Mouse (Mus musculus) cerebellum, postnatal 10 days (tissue): Measurements from ENCODE around the gene Elf1.
"Not testable (repeated sequence)": the region's sequence is repeated elsewhere in the genome, so short reads cannot be mapped to it uniquely, and the experiment has no call there.

ENCODE experiments used
- DNase-seq, 2 experiments: peaks; one replicate each; pipeline ENCODE4 v3.0.0; 2021; ENCODE audit warnings: mixed read lengths in 2 of 2

Elf1 gene

DNA sequence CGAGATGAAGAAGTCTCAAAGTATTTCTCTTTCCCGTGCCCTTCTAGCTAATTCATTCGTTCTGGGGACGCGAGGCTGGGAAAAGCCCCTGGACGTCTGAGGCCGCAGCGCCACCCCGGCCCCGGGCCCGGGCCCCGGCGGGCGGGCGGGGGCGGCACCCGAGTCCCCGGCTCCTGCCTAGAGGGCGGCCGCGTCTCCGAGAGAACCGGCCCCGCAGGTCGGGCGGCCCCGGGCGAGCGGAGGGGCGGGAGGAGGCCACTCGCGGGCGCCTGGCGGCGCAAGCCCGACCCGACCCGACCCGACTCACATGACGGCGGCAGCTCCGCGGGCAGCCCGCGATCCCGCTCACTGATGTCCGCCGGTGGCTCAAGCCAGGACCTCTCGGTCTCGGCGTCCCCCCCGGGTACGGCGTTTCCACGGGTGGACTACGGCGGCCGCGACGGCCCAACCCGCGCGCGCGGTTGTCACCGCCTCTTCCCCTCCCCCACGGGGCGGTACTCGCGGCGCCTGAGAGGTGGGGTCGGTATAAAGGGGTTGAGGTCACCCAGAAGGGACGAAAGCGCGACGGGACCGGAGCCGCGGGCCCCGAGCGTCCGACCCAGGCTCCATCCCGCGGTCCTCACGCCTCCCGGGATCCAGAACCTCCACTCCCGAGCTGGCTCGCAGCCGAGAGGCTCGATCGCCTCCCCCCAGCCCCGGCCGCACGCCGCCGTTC, at the start of gene Elf1:
Elf1 (plus strand) TSS at position 571 of the 715 bp plus-strand sequence.
- peak; percentile 99 for DNase-seq

DNA sequence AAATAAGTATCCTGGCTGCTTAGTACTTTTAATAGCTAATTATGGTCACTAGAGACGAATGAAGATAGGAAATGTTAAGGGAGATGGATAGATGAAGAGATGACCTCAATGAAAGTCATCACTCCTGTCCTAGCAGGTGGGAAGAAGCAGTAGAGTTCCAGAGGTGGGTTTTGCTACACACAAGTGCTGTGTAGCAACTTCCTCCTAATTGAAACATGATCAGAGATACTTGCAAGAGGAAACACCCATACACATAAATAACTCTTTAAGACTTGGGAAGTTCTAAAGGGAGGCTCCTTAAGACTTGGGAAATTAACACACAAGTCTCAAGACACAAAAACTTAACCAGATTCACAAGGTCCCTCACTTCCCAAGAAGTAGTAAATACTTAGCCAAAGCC, 46.9 kb upstream of the Elf1 start:
- no peak for DNase-seq

DNA sequence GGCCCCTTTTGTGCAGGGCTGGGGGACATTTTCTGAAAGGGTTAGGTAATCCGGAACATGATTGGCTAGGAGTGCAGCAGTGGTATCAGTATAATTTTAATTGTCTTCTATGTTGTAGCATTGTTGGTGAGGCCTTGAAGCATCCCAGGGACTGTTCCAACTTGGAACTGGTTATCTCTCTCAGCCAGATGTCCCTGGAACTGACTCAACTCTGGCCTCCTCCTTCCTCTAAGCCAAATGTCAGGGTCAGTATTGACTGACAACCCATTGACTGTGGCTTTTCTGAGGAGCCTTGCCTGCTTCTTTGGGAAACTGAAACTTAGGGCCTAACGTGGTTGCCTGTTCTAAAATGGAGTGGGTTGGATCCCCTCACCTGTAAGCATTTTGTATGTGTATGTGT, 40.3 kb upstream of the Elf1 start:
- no peak for DNase-seq

DNA sequence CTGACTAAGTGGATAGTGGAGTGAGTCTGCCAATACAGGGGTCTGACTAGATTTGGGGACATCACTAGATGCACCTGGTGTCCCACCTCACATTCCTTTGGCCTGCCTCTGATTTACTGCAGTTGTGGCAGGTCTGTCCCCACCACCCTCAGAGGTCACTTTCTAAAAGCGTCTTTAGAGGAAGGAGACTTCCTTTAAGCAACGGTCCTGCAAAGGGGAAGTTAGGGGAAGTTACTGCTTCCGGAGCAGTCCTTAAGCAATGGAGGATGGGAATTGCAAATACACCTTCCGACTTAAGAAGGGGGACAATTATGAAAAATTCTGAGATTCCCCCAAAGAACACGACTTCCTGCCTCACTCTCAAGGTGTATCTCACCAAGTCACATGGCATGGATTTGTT, 39.6 kb upstream of the Elf1 start:
- DNase-seq, result no peak

DNA sequence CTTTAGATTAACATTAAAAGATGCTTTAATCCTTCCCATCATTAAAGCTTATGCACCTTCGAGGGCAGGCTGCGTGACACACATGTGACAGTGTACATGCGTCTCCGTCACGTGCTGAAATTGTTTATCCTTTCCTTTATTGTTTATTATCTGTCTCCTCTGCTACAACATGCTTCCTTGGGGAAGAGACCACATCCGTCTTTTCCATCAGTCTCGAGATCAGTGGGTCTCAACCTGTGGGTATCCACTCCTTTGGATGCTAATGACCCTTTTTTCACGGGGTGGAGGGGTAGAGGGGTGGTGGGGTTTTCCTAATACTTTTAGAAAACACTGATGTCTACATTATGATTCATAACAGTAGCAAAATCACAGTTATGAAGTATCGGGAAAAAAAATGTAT, 36.4 kb upstream of the Elf1 start:
- DNase-seq, result no peak

DNA sequence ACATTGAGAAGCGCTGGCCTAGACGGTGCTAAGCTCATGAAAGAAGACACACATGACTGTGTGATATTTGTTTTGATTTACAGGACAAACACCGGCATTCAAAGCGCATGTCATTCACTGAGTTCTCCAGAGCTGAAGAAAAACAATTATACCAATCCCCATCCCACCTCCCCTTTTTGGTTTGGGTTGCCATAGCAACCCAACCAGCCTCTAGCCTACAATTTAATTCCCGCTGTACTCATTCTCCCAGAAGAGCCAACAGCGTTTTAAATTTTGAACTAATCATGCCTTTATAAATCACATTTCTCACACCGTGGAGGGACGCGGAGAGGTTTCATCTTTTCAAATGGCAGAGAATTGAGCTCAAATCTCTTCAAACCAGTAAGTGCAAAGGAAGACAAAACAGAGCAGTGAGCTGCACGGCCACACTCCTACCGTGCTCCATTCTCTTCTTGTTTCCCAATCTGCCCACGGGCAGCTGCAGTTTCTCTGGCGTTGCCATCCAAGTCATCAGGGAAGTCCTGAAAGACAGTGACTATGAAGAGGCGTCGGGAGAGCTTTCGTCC, 35.9 kb upstream of the Elf1 start:
- peak; percentile 58 to 60 for DNase-seq

DNA sequence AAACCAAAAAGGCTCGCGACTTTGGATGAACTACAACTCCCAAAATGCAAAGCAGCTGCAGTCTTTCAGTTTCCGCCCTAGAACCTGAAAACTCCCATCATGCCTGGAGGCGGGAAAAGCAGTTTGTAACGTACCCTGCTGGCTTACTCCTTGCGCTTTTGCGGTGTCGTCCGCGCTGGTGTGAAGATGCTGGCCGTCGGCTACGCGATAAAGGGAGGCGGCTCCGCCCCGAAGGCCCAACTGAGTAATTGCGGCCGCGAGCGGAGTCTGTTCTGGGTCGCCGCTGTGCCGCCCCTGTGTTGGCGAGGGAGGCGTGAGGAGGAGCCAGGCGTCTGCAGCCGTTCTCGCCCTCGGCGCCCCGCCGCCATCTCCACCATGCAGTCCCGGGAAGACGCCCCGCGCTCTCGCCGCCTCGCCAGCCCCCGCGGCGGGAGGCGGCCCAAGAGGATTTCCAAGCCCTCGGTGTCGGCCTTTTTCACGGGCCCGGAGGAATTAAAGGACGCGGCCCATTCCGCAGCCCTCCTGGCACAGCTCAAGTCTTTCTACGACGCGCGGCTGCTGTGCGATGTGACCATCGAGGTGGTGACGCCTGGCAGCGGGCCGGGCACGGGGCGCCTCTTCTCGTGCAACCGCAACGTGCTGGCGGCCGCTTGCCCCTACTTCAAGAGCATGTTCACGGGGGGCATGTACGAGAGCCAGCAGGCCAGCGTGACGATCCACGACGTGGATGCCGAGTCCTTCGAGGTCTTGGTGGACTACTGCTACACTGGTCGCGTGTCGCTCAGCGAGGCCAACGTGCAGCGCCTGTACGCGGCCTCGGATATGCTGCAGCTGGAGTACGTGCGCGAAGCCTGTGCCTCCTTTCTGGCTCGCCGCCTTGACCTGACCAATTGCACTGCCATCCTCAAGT, 29.1 kb upstream of the Elf1 start, which contains the start of gene Kbtbd6:
Kbtbd6 (plus strand) TSS at position 155 of the 910 bp plus-strand sequence.
- peak; percentile 84 to 85 for DNase-seq

DNA sequence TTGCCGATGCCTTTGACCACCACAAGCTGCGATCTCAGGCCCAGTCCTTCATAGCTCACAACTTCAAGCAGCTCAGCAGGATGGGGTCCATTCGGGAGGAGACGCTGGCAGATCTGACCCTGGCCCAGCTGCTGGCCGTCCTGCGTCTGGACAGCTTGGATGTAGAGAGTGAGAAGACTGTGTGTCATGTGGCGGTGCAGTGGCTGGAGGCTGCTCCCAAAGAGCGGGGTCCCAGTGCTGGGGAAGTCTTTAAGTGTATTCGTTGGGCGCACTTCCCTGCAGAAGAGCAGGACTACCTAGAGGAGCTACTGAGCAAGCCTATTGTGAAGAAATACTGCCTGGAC, 28.4 kb upstream of the Elf1 start:
- not testable (repeated sequence) for DNase-seq

DNA sequence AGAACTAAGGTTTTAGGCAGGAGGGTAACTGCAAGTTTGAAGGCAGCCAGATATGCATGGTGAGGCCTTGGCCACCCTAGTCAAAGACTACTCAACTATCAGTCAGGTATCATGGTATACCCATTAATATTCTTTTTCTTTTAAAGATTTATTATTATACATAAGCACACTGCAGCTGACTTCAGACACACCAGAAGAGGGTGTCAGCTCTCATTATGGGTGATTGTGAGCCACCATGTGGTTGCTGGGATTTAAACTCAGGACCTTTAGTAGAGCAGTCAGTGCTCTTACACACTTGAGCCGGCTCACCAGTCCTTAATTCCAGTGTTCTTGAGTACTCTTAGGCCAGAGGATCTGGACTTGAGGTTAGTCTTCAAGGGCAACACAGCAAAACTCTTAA, 20.6 kb upstream of the Elf1 start:
- DNase-seq, result no peak

DNA sequence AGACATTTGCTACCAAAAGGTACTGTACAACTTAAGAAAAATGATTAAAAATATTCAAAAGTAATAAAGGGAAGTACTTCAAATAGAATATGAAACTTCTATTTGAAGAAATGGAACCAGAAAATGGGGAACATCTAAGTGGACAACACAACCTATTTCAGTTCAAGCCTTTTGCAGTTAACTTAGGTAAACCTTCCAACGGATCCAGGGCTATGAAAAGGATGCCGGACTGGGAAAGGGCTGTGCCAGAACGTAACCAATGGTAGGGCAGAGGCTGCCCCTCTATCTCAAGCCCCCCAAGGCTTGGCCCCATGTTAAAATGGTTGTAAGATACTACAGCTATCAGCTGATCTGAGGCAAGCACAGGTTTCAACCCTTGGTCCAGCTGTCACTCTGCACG, 20.0 kb upstream of the Elf1 start:
- no peak for DNase-seq

DNA sequence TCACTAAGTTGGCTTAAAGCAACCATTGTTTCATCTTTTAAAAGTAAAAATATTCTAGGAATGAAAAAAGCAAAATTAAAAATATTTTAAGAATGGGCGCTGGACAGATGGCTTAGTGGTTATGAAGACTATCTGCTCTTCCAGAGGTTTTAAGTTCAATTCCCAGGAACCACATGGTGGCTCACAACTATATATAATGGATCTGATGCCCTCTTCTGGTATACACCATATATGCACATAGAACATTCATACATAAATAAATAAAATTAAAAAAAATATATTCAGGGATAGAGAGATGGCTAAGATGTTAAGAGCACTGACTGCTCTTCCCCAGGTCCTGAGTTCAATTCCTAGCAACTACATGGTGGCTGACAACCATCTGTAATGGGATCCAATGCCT, 15.4 kb upstream of the Elf1 start:
- DNase-seq, result no peak

DNA sequence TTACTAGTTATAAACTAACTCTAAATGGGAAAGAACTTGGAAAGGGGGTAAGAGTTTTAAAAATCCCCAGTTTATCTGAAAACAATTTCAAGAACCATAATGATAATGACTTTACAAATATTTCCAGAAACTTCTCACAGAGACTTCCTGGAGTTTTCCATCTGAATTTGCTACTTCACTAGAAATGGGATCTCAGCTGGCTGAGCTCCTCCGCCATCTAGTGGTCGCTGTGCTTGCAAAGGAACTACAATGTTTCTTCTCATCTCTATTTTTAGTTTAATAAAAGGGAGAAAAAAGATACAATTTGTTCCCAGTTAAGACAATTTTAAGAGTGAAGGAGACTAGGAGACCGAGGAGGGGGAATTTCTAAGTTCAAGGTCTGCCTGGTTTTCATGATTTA, 13.4 kb upstream of the Elf1 start:
- DNase-seq, result peak; percentile 79 to 82

DNA sequence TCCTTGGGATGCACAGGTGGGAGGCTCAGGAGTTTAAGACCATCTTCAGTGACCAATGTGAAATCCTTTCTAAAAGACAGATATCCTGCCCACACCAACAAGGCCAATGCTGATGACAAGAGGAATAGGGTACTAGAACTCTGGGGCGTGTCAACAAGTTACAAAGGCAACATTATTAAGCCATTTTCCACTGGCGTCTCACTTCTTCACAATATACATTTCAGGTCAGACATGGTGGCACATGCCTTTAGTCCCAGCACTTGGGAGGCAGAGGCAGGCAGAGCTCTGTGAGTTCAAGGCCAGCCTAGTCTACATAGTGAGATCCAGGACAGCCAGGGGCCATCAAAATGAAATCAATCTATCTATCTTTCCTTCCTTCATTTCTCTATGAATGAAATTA, 7.6 kb upstream of the Elf1 start:
- no peak for DNase-seq

DNA sequence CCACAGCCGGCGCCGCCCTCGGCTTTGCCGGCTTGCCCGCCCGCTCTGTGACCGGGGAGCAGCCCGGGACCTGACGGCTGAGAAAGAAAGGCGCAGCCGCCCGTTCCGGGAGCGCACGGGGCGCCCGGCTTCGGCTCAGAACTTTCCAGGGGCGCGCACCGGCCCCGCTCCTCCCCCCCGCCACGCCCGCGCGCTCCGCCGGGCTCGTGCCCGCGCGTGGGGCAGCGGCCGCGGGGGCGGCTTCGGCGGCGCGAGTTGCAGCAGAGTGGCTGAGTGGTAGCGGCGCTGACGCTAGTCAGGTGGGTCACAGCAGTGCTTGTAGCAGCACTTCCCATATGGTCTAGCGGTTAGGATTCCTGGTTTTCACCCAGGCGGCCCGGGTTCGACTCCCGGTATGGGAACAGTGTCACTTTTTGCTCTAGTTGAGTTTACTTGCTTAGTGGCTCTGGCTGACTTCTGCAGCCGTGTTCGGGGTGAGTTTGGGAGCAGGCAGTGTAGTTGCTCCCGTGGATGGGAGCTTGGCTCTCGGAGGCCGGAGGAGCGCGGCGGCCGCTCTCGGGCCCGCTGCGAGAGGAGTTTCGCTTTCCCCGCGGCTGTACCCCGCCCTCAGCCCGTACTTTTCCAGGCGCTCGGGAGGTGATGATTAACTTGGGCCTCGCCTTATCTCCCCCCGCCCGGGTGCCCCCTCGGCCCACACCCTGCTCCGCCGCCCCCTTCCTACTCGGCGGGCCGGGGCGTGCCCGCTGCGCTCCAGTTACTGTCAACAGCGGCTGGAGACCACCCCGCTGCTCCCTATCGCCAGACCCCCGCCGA, 551 bp downstream of the Elf1 start, which contains the start of gene Wbp4:
Wbp4 (minus strand) TSS at position 182 of the 813 bp plus-strand sequence.
- DNase-seq, result peak; percentile 98

DNA sequence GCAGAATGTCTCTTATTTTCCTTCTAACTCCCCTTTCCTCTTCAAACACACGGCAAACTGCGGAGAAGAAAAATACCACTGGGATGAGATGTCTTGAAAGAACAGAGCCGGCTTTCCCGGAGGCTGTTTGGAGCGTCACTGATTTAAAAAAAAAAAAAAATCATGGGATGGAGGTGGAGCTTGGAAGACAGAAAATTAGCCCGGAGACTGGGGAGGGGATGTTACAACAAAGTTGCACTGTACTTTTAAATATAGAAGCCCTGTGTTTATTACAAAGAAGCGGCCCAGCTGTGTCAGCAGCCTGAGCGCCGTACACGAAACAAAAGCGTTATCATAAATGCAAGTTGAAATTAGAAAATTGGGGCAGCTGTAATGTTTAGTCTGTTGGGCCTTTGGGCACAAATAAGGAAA, 1.3 kb downstream of the Elf1 start:
- peak in 1 of 2 experiments; percentile 68 for DNase-seq

DNA sequence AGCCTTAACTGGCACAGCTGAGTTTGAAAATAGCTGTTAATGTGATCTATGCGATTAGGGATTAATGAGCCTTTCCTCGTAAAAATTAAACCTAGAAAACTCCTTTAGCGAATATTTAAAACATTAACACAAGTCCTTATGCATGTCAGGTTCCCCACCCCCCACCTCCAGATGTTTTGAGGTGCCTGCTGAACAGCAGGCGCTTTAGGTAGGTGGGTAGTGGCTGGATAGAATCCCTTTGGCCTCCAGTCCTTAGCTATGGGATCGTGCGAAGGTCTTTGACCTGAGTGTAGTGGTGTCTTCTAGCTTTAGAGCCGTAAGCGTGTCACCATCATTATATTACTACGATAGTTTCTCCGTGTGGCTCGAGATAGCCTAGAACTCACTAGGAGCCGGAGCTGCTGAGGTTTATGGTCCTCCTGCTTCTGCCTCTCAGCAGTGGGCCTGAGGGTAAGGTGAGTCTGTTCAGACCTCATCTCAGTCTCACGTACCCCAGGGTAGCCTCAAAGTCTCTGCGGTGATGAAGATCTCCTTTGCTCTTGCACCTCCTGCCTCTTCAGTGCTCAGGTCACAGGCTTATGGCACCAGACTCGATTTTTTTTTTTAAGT, 1.9 kb downstream of the Elf1 start:
- DNase-seq, result peak in 1 of 2 experiments; percentile 15

DNA sequence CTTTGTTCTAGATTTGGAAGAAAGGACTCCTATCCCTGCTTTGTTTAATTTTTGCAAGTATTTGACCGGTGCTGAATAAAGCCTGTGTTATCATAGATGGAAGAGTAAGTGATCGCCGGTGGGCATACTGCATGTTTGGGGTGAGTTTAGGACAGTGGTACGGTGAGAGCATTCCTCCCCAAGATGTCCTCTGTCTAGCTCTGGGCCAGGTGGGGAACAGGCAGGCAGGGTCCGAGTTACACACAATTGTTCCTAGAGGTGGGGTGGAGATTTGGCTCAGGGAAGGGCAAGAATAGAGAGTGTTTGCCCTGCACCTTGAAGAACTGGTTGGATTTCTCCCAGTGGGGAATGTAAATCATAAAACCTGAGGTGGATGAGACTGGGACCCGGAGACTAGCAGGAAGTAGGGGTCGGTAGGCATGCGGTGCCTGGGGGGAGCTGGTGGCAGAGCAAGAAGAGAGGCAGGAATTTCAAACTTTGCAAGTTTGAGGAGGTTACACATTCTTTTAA, 2.7 kb downstream of the Elf1 start:
- DNase-seq, result no peak

DNA sequence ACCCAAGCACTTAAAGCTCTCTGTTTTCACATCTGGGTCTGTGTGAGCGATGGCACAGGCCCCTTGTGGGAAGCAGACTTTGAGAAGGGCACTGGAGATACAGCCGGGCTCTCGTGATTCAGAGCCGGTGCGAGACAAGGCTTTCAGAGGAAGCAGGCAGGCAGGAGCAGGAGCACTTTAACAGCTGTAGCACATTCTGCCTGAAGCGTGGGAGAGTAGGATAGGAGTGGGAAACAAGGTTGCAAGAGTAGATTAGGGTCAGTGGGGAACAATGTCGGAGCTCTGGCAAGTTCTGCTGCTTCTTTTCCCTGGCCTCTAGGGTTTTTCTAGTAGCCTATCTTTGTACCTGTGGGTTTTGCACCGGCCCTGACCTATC, 5.6 kb downstream of the Elf1 start:
- DNase-seq, result no peak

DNA sequence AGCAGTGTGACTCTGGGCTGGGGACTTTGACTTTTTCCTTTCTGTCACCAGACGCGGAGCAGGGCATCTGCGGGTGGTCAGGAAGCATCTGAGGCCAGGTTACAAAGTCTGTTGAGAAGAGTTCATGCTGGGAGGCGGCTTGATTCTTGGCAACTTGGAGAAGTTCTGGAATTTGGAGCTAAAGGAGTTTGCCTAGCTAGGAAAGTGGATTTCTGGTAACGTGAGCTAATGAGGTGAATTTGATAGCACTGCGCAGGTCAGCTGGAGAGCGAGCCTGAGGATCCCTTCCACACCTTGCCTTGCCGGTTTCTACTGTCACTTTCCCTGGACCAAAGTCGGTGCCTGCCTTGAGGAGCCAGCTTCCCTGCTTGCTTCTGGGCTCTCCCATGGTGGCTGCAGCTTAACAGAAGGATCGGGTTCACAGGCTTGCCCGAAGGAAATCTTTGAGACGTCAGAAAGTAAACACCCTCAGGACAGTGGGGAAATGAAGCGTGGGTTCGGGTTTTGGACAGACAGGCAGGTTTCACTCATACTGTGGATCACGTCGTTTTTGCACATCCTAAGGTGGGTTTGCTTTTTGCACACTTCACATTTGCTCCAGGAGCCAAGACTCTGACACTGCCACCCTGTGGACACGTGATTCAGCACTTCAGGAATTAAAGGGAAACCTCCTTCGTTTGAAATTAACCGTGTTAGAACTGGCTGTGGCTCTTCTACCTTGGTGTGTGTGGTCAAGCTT, 6.2 kb downstream of the Elf1 start:
- peak; percentile 72 to 80 for DNase-seq

DNA sequence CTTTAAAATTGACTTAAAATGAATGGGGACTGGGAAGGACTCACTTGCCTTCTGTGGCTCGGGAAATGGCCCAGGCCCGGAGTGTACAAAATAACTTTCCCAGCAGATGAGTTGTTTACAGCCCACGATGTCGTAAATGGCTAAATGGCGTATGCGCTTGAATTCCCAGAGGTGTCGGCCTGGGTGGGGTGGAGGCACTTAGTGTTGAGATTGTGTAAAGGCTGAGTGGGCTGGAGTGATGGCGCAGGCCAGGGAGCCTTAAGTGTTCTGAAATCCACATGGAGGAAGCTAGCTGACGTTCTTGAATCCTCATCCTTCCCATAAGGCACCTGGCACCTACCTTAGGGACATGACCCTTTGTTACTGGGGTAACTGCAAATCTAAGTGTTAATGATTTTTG, 7.5 kb downstream of the Elf1 start:
- no peak for DNase-seq

DNA sequence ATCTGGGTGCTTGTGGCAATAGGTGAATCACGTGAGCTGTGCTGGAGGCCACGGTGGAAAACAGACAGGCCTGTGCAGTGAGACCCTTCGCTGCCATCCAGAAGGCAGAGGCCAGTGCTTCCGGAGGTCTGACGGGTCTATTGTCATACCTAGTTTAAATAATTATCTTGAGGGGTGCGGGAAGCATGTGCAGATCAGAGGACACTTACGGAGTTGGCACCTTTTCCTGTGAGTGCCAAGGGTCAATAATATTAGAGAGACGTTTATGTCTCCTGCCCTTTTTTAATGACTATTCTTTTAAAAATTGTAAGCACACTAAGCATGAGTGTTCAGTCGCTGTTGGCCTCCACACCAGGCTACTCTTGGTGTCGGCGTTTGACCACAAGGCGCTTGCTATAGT, 8.2 kb downstream of the Elf1 start:
- no peak for DNase-seq
